Mouse (Mus musculus): ENCODE data around the gene Tnfrsf1b. TPM values are rescaled to one million over a fixed set of nuclear protein-coding genes. Genes with fewer than 3 reads are reported as not detected.

Tnfrsf1b gene
- total and polyA plus RNA-seq, 3 experiments = 11.4 to 21.6 (median 14.9) TPM

DNA sequence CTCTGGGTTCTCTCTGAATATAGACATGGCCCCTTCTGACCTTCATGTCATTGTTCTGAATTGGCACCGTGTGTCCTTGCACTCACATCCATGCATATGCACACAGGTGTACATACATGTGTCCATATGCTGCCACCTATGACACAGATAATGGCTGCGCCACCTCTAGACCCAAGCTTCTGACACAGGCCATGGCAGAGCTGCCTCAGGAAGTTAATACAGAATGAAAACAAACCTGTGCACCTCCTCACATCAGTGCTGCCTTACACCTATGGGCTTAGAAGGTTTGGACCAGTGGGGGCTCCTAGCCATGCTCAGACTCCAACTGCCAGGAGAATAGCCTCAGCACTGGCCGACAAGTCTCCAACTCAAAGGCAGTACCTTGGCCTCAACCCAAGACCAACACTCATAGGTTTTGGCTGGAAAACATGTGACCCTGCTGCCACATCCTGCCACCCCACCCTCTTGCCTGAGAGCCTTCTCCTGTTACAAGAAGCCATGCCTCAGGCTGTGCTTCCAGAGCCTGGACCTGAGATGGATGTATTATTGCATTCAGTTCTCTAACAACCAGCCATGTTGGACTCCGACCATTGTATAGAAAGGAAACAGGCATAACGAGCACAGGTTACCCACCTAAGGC lies 17.0 kb downstream of the Tnfrsf1b start:
- peaks cover 12 to 48% of the 10 kb centered on the region in 2 experiments for H3K4me1 ChIP-seq (ENCODE audit: control insufficient read depth in 1 of 2, insufficient read depth in 2 of 2)
- DNase-seq (ENCODE audit: extremely low read depth) = no peak
- H3K4me2 ChIP-seq (ENCODE audit: insufficient read depth, low read depth, poor library complexity, severe bottlenecking) = no peak overlapping the region
- no peak overlapping the region for H3K4me3 ChIP-seq (replicated peaks in 1 of 3; ENCODE audit: low read depth in 2 of 3, low read length in 2 of 3, poor library complexity in 1 of 3)
- no peaks in the 10 kb centered on the region for H3K9me3 ChIP-seq (replicated peaks; ENCODE audit: low read length)
- in situ Hi-C loops (cut with MboI; ENCODE audit: low pct_ligation_motif_present, low pct_unique_long_range_greater_than_20kb, low sequenced_read_pairs) (no loop called here), dilution Hi-C loops (cut with MboI; ENCODE audit: extremely low pct_ligation_motif_present, extremely low pct_unique_long_range_greater_than_20kb, low sequenced_read_pairs) (no loop called here)
- no peaks in the 10 kb centered on the region for H3K27me3 ChIP-seq (replicated peaks)
- TF ChIP-seq ZKSCAN1 (IDR thresholded peaks at IDR 0.05; ENCODE audit: borderline replicate concordance, low read depth, low read length) = no peak
- TF ChIP-seq GABPA (IDR thresholded peaks at IDR 0.05; ENCODE audit: insufficient replicate concordance, low read depth, low read length) = no peak
- TF ChIP-seq ZMIZ1 (IDR thresholded peaks at IDR 0.05; ENCODE audit: low read depth, low read length) = no peak
- TF ChIP-seq ETS1 (conservative IDR thresholded peaks at IDR 0.05; ENCODE audit: low read depth, low read length) = no peak
- TF ChIP-seq MAFK (IDR thresholded peaks at IDR 0.05; ENCODE audit: insufficient replicate concordance, low read length) = no peak
- TF ChIP-seq RCOR1 (conservative IDR thresholded peaks at IDR 0.05; ENCODE audit: low read depth, low read length) = no peak
- TF ChIP-seq HCFC1 (IDR thresholded peaks at IDR 0.05; ENCODE audit: low read depth, low read length) = no peak
- TF ChIP-seq NRF1 (IDR thresholded peaks at IDR 0.05; ENCODE audit: low read depth, low read length) = no peak
- no peak for TF ChIP-seq CHD2 (IDR thresholded peaks at IDR 0.05; ENCODE audit: low read length)
- no peak for TF ChIP-seq EP300 (IDR thresholded peaks at IDR 0.05; ENCODE audit: low read length)
- no peak for TF ChIP-seq IRF4 (IDR thresholded peaks at IDR 0.05; ENCODE audit: low read depth, low read length)
- no peak for TF ChIP-seq PAX5 (IDR thresholded peaks at IDR 0.05; ENCODE audit: low read length)
- TF ChIP-seq MXI1 (IDR thresholded peaks at IDR 0.05; ENCODE audit: low read depth, low read length) = no peak
- TF ChIP-seq CHD1 (IDR thresholded peaks at IDR 0.05; ENCODE audit: low read depth, low read length) = no peak
- TF ChIP-seq USF2 (conservative IDR thresholded peaks at IDR 0.05; ENCODE audit: low read depth, low read length) = no peak
- no peak for TF ChIP-seq MYC (IDR thresholded peaks at IDR 0.05; ENCODE audit: low read depth, low read length)
- no peak overlapping the region for H3K27ac ChIP-seq (ENCODE audit: insufficient read depth, low read depth)
- peaks cover 14 to 52% of the 10 kb centered on the region in 2 experiments for H3K36me3 ChIP-seq (replicated peaks in 1 of 2; ENCODE audit: control insufficient read depth in 1 of 2, insufficient read depth in 1 of 2, low read length in 1 of 2)
- H3K9ac ChIP-seq (ENCODE audit: insufficient read depth, low read depth) = no peak overlapping the region
- peaks cover 3% of the 10 kb centered on the region; the same call in 1 of the 2 replicates for H3K79me2 ChIP-seq (replicated peaks; ENCODE audit: control insufficient read depth, extremely low read depth, insufficient read depth, poor library complexity, severe bottlenecking)

DNA sequence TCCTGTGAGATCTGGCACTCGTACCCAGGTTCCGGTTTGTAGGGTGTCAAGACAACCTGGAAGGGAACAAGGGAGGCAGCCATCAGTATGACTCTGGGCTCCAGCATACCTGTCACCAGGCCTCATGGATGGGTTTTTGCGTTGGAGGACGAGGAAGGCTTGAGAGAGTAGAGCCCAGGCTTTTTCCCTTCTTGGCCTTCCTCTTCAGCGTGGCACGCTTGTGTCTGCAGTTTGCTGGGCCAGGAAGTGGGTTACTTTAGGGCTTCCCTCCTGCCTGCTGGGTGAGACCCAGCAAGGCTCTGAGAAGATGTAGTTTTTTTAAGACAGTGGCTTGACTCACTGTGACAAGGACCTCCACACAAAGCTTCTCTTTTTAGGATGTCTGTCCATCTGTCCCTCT lies 17.6 kb downstream of the Tnfrsf1b start:
- H3K4me3 ChIP-seq (replicated peaks in 1 of 3; ENCODE audit: low read depth in 2 of 3, low read length in 2 of 3, poor library complexity in 1 of 3) = no peak overlapping the region
- peaks cover 20 to 58% of the 10 kb centered on the region in 2 experiments for H3K36me3 ChIP-seq (replicated peaks in 1 of 2; ENCODE audit: control insufficient read depth in 1 of 2, insufficient read depth in 1 of 2, low read length in 1 of 2)
- in situ Hi-C loops (cut with MboI; ENCODE audit: low pct_ligation_motif_present, low pct_unique_long_range_greater_than_20kb, low sequenced_read_pairs) (no loop called here), dilution Hi-C loops (cut with MboI; ENCODE audit: extremely low pct_ligation_motif_present, extremely low pct_unique_long_range_greater_than_20kb, low sequenced_read_pairs) (no loop called here)
- no peak overlapping the region for H3K9ac ChIP-seq (ENCODE audit: insufficient read depth, low read depth)
- H3K27me3 ChIP-seq (replicated peaks) = no peaks in the 10 kb centered on the region
- H3K9me3 ChIP-seq (replicated peaks; ENCODE audit: low read length) = no peaks in the 10 kb centered on the region
- H3K4me2 ChIP-seq (ENCODE audit: insufficient read depth, low read depth, poor library complexity, severe bottlenecking) = no peak overlapping the region
- no peaks in the 10 kb centered on the region for H3K79me2 ChIP-seq (replicated peaks; ENCODE audit: control insufficient read depth, extremely low read depth, insufficient read depth, poor library complexity, severe bottlenecking)
- TF ChIP-seq ETS1 (conservative IDR thresholded peaks at IDR 0.05; ENCODE audit: low read depth, low read length) (no peak), PAX5 (IDR thresholded peaks at IDR 0.05; ENCODE audit: low read length) (no peak), RAD21 (IDR thresholded peaks at IDR 0.05; ENCODE audit: low read depth, low read length) (no peak), SMC3 (IDR thresholded peaks at IDR 0.05; ENCODE audit: low read depth, low read length) (no peak), RCOR1 (conservative IDR thresholded peaks at IDR 0.05; ENCODE audit: low read depth, low read length) (no peak), NRF1 (IDR thresholded peaks at IDR 0.05; ENCODE audit: low read depth, low read length) (no peak), MXI1 (IDR thresholded peaks at IDR 0.05; ENCODE audit: low read depth, low read length) (no peak), ZKSCAN1 (IDR thresholded peaks at IDR 0.05; ENCODE audit: borderline replicate concordance, low read depth, low read length) (no peak), JUN (IDR thresholded peaks at IDR 0.05; ENCODE audit: insufficient read depth, low read depth, low read length) (no peak), MAZ (IDR thresholded peaks at IDR 0.05; ENCODE audit: low read depth, low read length) (no peak), SIN3A (IDR thresholded peaks at IDR 0.05; ENCODE audit: low read length) (no peak), MYC (IDR thresholded peaks at IDR 0.05; ENCODE audit: low read depth, low read length) (no peak), ZMIZ1 (IDR thresholded peaks at IDR 0.05; ENCODE audit: low read depth, low read length) (no peak), POLR2A (IDR thresholded peaks at IDR 0.05; ENCODE audit: low read depth, low read length) (no peak), TCF12 (IDR thresholded peaks at IDR 0.05; ENCODE audit: low read depth, low read length) (no peak)
- no peak for DNase-seq (ENCODE audit: extremely low read depth)
- peaks cover 8 to 46% of the 10 kb centered on the region in 2 experiments for H3K4me1 ChIP-seq (ENCODE audit: control insufficient read depth in 1 of 2, insufficient read depth in 2 of 2)
- H3K27ac ChIP-seq (ENCODE audit: insufficient read depth, low read depth) = no peak overlapping the region
